19 mouse cellular contexts compared by ENCODE assay signal in genomic region chr3:123033804-123034203, GRCm38 (mm10). TPM values are rescaled to one million over a fixed set of nuclear protein-coding genes. Genes with fewer than 3 reads are reported as not detected.
"Had no signal": no experiment of that assay in that cellular context is flagged by ENCODE, and none has a peak within 500 bp of the region (broad histone marks: within the 10 kb centered on the region; RNA-seq: fewer than 3 reads in every experiment).

No protein-coding gene starts in this region.

- ATAC-seq: liver, postnatal 0 days; midbrain, embryonic 15.5 days had no signal

- H3K4me1 ChIP-seq: limb, embryonic 12.5 days; liver, embryonic 13.5 days; lung, embryonic 15.5 days; megakaryocyte, embryonic 14.5 days; midbrain, embryonic 15.5 days; neural tube, embryonic 13.5 days had no signal

- H3K27ac ChIP-seq: left cerebral cortex, adult 2 months; limb, embryonic 12.5 days; liver, embryonic 13.5 days; lung, embryonic 15.5 days; macrophage; midbrain, embryonic 15.5 days; neural tube, embryonic 13.5 days had no signal

- H3K4me3 ChIP-seq: left cerebral cortex, adult 2 months; limb, embryonic 12.5 days; liver, embryonic 13.5 days; lung, embryonic 15.5 days; megakaryocyte, embryonic 14.5 days; midbrain, embryonic 15.5 days; neural tube, embryonic 13.5 days had no signal

- H3K36me3 ChIP-seq: limb, embryonic 12.5 days; liver, embryonic 13.5 days; lung, embryonic 15.5 days; midbrain, embryonic 15.5 days; neural tube, embryonic 13.5 days had no signal

- DNase-seq: kidney, postnatal 25 days; liver; liver, embryonic 13.5 days; liver, postnatal 0 days; lung, postnatal 14 days; right cerebral cortex, postnatal 14 days; thymus, postnatal 36 days had no signal

- H3K9ac ChIP-seq: limb, embryonic 12.5 days; liver, embryonic 13.5 days; liver, postnatal 0 days; lung, embryonic 15.5 days; midbrain, embryonic 15.5 days; neural tube, embryonic 13.5 days had no signal

- H3K27me3 ChIP-seq: limb, embryonic 12.5 days; liver, embryonic 13.5 days; lung, embryonic 15.5 days; megakaryocyte, embryonic 14.5 days; midbrain, embryonic 15.5 days; neural tube, embryonic 13.5 days had no signal

- H3K9me3 ChIP-seq: limb, embryonic 12.5 days; liver, embryonic 13.5 days; lung, embryonic 15.5 days; megakaryocyte, embryonic 14.5 days; midbrain, embryonic 15.5 days; neural tube, embryonic 13.5 days had no signal

- H3K4me2 ChIP-seq: limb, embryonic 12.5 days; liver, embryonic 13.5 days; lung, embryonic 15.5 days; midbrain, embryonic 11.5 days; midbrain, embryonic 15.5 days; neural tube, embryonic 13.5 days had no signal

RNA-seq across cellular contexts. Expression of gene Myoz2, which starts 1.0 kb away (rescaled TPM):
- total RNA-seq: left cerebral cortex, adult 2 months; left cerebral cortex, postnatal 14 days; monocyte, adult 5-6 weeks had no signal
- polyA plus RNA-seq: macrophage; midbrain, embryonic 11.5 days; midbrain, embryonic 15.5 days; spleen, adult 2 months; thymus, postnatal 0 days had no signal
